Mouse (Mus musculus) intestine, embryonic 15.5 days (tissue): ENCODE measurements around the gene Olfr1306. TPM values are rescaled to one million over a fixed set of nuclear protein-coding genes. Genes with fewer than 3 reads are reported as not detected.

ENCODE experiments used
- ATAC-seq: fragments of 200-750 bp; cut with Nextera tagmentation; 2 replicates; pipeline ENCODE4 v1.8.0; 2017; ENCODE audit warnings: moderate TSS enrichment, moderate library complexity
- H3K27ac ChIP-seq: fragments of 300-500 bp; sonication (generic); 2 replicates; pipeline ENCODE4 v1.5.1; 2015; ENCODE audit warnings: mild to moderate bottlenecking, inconsistent platforms
- H3K27me3 ChIP-seq: fragments of 300-500 bp; sonication (generic); replicated peaks from 2 replicates; pipeline ENCODE4 v1.6.1; 2015; ENCODE audit warnings: inconsistent platforms
- H3K36me3 ChIP-seq: fragments of 300-500 bp; sonication (generic); 2 replicates; pipeline ENCODE4 v1.6.1; 2015; ENCODE audit warnings: inconsistent platforms
- H3K4me1 ChIP-seq: fragments of 300-500 bp; sonication (generic); replicated peaks from 2 replicates; pipeline ENCODE4 v1.6.1; 2015; ENCODE audit warnings: inconsistent platforms
- H3K4me2 ChIP-seq: fragments of 300-500 bp; sonication (generic); replicated peaks from 2 replicates; pipeline ENCODE4 v1.6.1; 2015; ENCODE audit warnings: mild to moderate bottlenecking, inconsistent platforms
- H3K4me3 ChIP-seq: fragments of 300-500 bp; sonication (generic); replicated peaks from 2 replicates; pipeline ENCODE4 v1.5.1; 2015; ENCODE audit warnings: inconsistent platforms
- H3K9ac ChIP-seq: fragments of 300-500 bp; sonication (generic); 2 replicates; pipeline ENCODE4 v1.6.1; 2015; ENCODE audit warnings: inconsistent platforms
- H3K9me3 ChIP-seq: fragments of 300-500 bp; sonication (generic); 2 replicates; pipeline ENCODE4 v1.6.1; 2016; ENCODE audit warnings: inconsistent platforms
- WGBS: fragments of 180-500 bp; shearing (Covaris S2); methylation state at CpG from one replicate; pipeline ENCODE4 v1.1.7; 2015; 5-methylcytosine and 5-hydroxymethylcytosine counted together
- polyA plus RNA-seq: library from polyadenylated mRNA; unstranded; fragments of >200 nt; fragmentation: Nextera tagmentation; extraction: Ambion mirVana; gene quantifications from 2 replicates; pipeline ENCODE4 v1.2.1, GENCODE M21; 2015

Olfr1306 gene
- not detected in 2 replicates for polyA plus RNA-seq

DNA sequence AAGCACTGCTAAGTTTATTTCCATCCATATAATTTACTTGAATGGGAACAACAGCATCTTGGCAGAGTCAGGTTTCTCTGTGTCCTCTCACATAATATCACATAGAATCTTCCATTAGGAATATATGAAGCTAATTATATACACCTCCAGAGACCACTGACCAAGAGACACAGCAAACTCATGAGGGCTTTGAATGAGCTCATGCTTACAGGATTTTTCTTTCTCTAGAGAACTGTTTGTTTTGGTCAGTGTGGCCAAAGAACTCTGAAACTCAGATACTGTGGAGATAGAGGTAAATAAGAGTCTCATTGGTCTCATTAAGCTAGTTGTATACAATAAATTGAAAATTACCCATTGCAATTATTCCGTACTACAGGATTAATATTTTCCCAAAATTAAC is at the start of gene Olfr1306:
Gene Olfr1306 (minus strand): TSS at position 101 of the 400 bp plus-strand sequence.
- Histone ChIP-seq H3K27me3 (no peaks in the 10 kb centered on the region), H3K27ac (no peak within 1 kb of the TSS), H3K36me3 (no peaks in the 10 kb centered on the region), H3K4me1 (no peaks in the 10 kb centered on the region), H3K9me3 (no peaks in the 10 kb centered on the region), H3K4me2 (no peak within 1 kb of the TSS), H3K9ac (no peak within 1 kb of the TSS), H3K4me3 (no peak within 1 kb of the TSS)
- 83% methylated on average over 1 of the region's 1 CpGs for WGBS
- no peak for ATAC-seq

DNA sequence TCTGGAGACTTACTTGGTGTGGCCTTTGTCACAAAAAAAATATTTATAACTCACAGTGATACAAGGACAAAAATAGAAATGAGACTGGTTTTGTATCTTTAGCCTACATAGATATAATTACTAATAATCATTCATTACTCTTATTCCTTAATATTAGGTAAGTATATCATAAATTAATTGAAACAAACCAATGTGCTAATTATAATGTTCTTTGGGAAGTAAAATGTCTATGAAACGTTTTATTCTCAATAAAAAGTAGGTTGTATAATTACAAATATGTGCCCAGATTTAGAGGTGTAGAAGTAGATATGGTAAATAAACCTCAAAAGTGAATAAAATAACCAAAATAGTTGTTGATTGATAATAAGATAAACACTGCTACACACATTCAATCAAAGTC is 48.8 kb upstream of the Olfr1306 start, which contains the start of gene Olfr1308:
Gene Olfr1308 (minus strand): TSS at position 101 of the 400 bp plus-strand sequence.
- Histone ChIP-seq H3K4me2 (no peak within 1 kb of the TSS), H3K9me3 (no peaks in the 10 kb centered on the region), H3K4me1 (no peaks in the 10 kb centered on the region), H3K9ac (no peak within 1 kb of the TSS), H3K4me3 (no peak within 1 kb of the TSS), H3K27ac (no peak within 1 kb of the TSS), H3K36me3 (no peaks in the 10 kb centered on the region), H3K27me3 (no peaks in the 10 kb centered on the region)
- WGBS, result 58% methylated on average over 1 of the region's 1 CpGs
- ATAC-seq, result no peak

DNA sequence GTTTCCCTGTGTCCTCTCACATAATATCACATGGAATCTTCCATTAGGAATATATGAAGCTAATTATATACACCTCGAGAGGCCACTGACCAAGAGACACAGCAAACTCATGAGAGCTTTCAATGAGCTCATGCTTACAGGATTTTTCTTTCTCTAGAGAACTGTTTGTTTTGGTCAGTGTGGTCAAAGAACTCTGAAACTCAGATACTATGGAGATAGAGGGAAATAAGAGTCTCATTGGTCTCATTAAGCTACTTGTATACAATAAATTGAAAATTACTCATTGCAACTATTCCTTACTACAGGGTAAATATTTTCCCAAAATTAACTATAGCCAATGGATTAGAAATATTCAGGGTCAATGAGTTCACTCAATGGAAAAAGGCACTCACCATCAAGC is 33.3 kb upstream of the Olfr1306 start, which contains the start of gene Olfr1307:
Gene Olfr1307 (minus strand): TSS at position 101 of the 400 bp plus-strand sequence.
- WGBS, result 75% methylated on average over 1 of the region's 1 CpGs
- no peaks in the 10 kb centered on the region for H3K9me3 ChIP-seq
- no peaks in the 10 kb centered on the region for H3K36me3 ChIP-seq
- H3K4me1 ChIP-seq, result no peaks in the 10 kb centered on the region
- no peak for ATAC-seq
- no peak within 1 kb of the TSS for H3K4me3 ChIP-seq
- no peaks in the 10 kb centered on the region for H3K27me3 ChIP-seq
- no peak within 1 kb of the TSS for H3K27ac ChIP-seq
- no peak within 1 kb of the TSS for H3K4me2 ChIP-seq
- H3K9ac ChIP-seq, result no peak within 1 kb of the TSS

DNA sequence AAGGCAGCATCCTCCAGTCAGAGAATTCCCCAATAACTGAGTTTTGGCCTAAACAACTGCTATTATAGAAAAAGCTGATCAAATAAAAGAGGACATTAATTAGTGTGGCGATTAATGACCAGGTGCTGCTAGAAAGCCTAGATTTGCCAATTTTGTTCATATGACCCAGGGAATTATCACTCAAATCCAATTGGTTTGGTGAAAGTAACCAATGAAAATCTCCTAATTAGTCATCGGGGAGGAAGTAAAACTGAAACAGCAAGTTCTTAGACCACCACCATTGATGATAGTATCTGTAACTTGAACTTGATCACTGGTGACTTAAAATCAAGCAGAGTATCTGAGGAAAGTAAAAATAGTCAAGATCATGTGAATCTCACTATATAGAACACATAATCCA is 39.0 kb downstream of the Olfr1306 start, which contains the start of gene Olfr1305:
Gene Olfr1305 (minus strand): TSS at position 101 of the 400 bp plus-strand sequence.
- no peaks in the 10 kb centered on the region for H3K27me3 ChIP-seq
- H3K4me1 ChIP-seq, result no peaks in the 10 kb centered on the region
- WGBS, result 88% methylated on average over 2 of the region's 2 CpGs
- no peaks in the 10 kb centered on the region for H3K36me3 ChIP-seq
- ATAC-seq, result no peak
- no peaks in the 10 kb centered on the region for H3K9me3 ChIP-seq
- H3K27ac ChIP-seq, result no peak within 1 kb of the TSS
- H3K4me3 ChIP-seq, result no peak within 1 kb of the TSS
- no peak within 1 kb of the TSS for H3K9ac ChIP-seq
- no peak within 1 kb of the TSS for H3K4me2 ChIP-seq

Other genes starting within 250 kb of the Olfr1306 start
- gene Olfr1301, start 165.3 kb downstream of the Olfr1306 start, polyA plus RNA-seq, result not detected in 2 replicates
- not detected in 2 replicates for gene Olfr1302, start 138.8 kb downstream of the Olfr1306 start, polyA plus RNA-seq
- not detected in 2 replicates for gene Olfr1303, start 95.9 kb downstream of the Olfr1306 start, polyA plus RNA-seq
- gene Olfr1305, start 39.1 kb downstream of the Olfr1306 start, polyA plus RNA-seq, result not detected in 2 replicates
- gene Olfr1307, start 33.2 kb upstream of the Olfr1306 start, polyA plus RNA-seq, result 0.01 TPM in 1 of 2 replicates, not detected in the other
- not detected in 2 replicates for gene Olfr1308, start 48.7 kb upstream of the Olfr1306 start, polyA plus RNA-seq
- gene Olfr1309, start 74.0 kb upstream of the Olfr1306 start, polyA plus RNA-seq, result not detected in 2 replicates
- gene Olfr1310, start 96.4 kb upstream of the Olfr1306 start, polyA plus RNA-seq, result not detected in 2 replicates
- not detected in 2 replicates for gene Olfr1311, start 108.1 kb upstream of the Olfr1306 start, polyA plus RNA-seq
- gene Olfr1312, start 134.0 kb upstream of the Olfr1306 start, polyA plus RNA-seq, result not detected in 2 replicates
- gene Olfr1313, start 161.6 kb upstream of the Olfr1306 start, polyA plus RNA-seq, result not detected in 2 replicates
- gene Olfr1314, start 180.5 kb upstream of the Olfr1306 start, polyA plus RNA-seq, result not detected in 2 replicates
- gene Olfr1315-ps1, start 199.2 kb upstream of the Olfr1306 start, polyA plus RNA-seq, result not detected in 2 replicates
- not detected in 2 replicates for gene Olfr1316, start 218.7 kb upstream of the Olfr1306 start, polyA plus RNA-seq
- not detected in 2 replicates for gene Olfr1317, start 224.1 kb upstream of the Olfr1306 start, polyA plus RNA-seq
- gene Olfr1318, start 237.9 kb upstream of the Olfr1306 start, polyA plus RNA-seq, result not detected in 2 replicates